In the genomic region with DNA sequence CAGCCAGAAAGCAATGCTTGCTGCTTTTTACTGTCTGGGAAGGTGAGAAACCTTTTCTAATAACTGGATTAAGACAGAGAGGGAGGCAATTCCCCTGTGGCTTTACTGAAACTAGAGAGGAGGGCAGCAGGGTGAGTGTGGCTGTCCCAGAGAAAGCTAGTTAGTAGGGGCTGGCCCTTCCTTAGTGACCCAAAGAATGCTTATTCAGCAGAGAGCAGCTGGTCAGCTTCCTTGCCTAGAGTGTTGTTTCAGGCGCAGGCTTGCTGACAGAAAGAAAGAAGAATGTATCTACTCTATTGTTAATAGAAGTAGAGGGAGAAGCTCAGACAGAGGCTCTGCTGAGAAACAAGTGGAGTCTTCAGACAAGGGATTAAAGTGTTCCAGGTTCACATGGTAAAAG, we compare ENCODE assay signal across 17 mouse cellular contexts. TPM values are rescaled to one million over a fixed set of nuclear protein-coding genes. Genes with fewer than 3 reads are reported as not detected.
DNase-seq lines count a peak whose midpoint lies in the region; ATAC-seq and TF ChIP-seq lines count a peak whose summit lies in the region.
"Had no signal": no experiment of that assay in that cellular context is flagged by ENCODE, and none has a peak within 500 bp of the region (broad histone marks: within the 10 kb centered on the region; RNA-seq: fewer than 3 reads in every experiment).

No protein-coding gene starts in this region.

- ATAC-seq in kidney, embryonic 16.5 days (ENCODE audit: low FRiP score, low TSS enrichment), result no peak; the same call in 1 of the 2 replicates
- ATAC-seq in neural tube, embryonic 13.5 days (ENCODE audit: low read depth), result no peak
- ATAC-seq: forebrain, embryonic 16.5 days; intestine, postnatal 0 days had no signal

- H3K9me3 ChIP-seq in kidney, embryonic 16.5 days (ENCODE audit: low read length), result no peaks in the 10 kb centered on the region
- no peaks in the 10 kb centered on the region for H3K9me3 ChIP-seq in neural tube, embryonic 13.5 days
- H3K9me3 ChIP-seq: embryonic facial prominence, embryonic 12.5 days; G1E had no signal

- H3K4me1 ChIP-seq in kidney, embryonic 16.5 days (ENCODE audit: insufficient read depth, low read length), result peaks cover 23% of the 10 kb centered on the region; the same call in 1 of the 2 replicates
- H3K4me1 ChIP-seq in neural tube, embryonic 13.5 days (replicated peaks), result peaks cover 17% of the 10 kb centered on the region

- H3K27me3 ChIP-seq in kidney, embryonic 16.5 days (ENCODE audit: insufficient read depth, low read length), result no peaks in the 10 kb centered on the region
- no peaks in the 10 kb centered on the region for H3K27me3 ChIP-seq in neural tube, embryonic 13.5 days
- H3K27me3 ChIP-seq in myocyte (ENCODE audit: control insufficient read depth, insufficient read depth, insufficient read length), result no peaks in the 10 kb centered on the region
- H3K27me3 ChIP-seq: embryonic facial prominence, embryonic 12.5 days had no signal

- no peaks in the 10 kb centered on the region for H3K79me2 ChIP-seq in myocyte (ENCODE audit: control insufficient read depth, insufficient read depth)

- TF ChIP-seq POLR2A in myocyte (IDR thresholded peaks at IDR 0.05; ENCODE audit: insufficient read length, low read depth), result no peak

- H3K9ac ChIP-seq in kidney, embryonic 16.5 days (replicated peaks; ENCODE audit: low read length), result no peak overlapping the region
- H3K9ac ChIP-seq in neural tube, embryonic 13.5 days, result no peak overlapping the region
- H3K9ac ChIP-seq: embryonic facial prominence, embryonic 12.5 days had no signal

- DNase-seq in kidney, adult 8-10 months, result no peak
- no peak for DNase-seq in neural tube, embryonic 10.5 days (ENCODE audit: extremely low spot score, low spot score)
- DNase-seq in embryo, embryonic 10.5 days (ENCODE audit: low spot score), result peak; percentile 46
- DNase-seq in testis, postnatal 10 days (ENCODE audit: low spot score), result no peak
- no peak for DNase-seq in ovary, adult 18-20 months (ENCODE audit: low spot score)
- DNase-seq: cerebellum, postnatal 14 days; midbrain, embryonic 14.5 days; right cerebral cortex, postnatal 14 days; thymus, postnatal 36 days had no signal

- peak overlapping the region; percentile 53 for H3K27ac ChIP-seq in kidney, embryonic 16.5 days (ENCODE audit: low read length)
- 0 out of 2 replicates have a peak overlapping the region, but pooled peaks have one; percentile 13 for H3K27ac ChIP-seq in neural tube, embryonic 13.5 days (replicated peaks)
- H3K27ac ChIP-seq: embryonic facial prominence, embryonic 12.5 days had no signal

- H3K4me2 ChIP-seq in kidney, embryonic 16.5 days (replicated peaks; ENCODE audit: low read depth, low read length), result no peak overlapping the region
- no peak overlapping the region for H3K4me2 ChIP-seq in neural tube, embryonic 13.5 days
- H3K4me2 ChIP-seq in myocyte (ENCODE audit: low read depth), result no peak overlapping the region
- H3K4me2 ChIP-seq: embryonic facial prominence, embryonic 12.5 days had no signal

- H3K36me3 ChIP-seq in kidney, embryonic 16.5 days (ENCODE audit: insufficient read depth, low read length), result no peaks in the 10 kb centered on the region
- H3K36me3 ChIP-seq in neural tube, embryonic 13.5 days, result no peaks in the 10 kb centered on the region
- no peaks in the 10 kb centered on the region for H3K36me3 ChIP-seq in myocyte (ENCODE audit: control insufficient read depth, insufficient read depth)
- H3K36me3 ChIP-seq: embryonic facial prominence, embryonic 12.5 days; G1E had no signal

- 33% methylated on average over 1 of the region's 1 CpGs for WGBS in kidney, embryonic 16.5 days
- WGBS in neural tube, embryonic 13.5 days, result 15% methylated on average over 1 of the region's 1 CpGs

- no peak overlapping the region for H3ac ChIP-seq in myocyte (ENCODE audit: control insufficient read depth, insufficient read length)

- no peak overlapping the region for H3K4me3 ChIP-seq in kidney, embryonic 16.5 days (ENCODE audit: low read length)
- no peak overlapping the region for H3K4me3 ChIP-seq in neural tube, embryonic 13.5 days
- no peak overlapping the region for H3K4me3 ChIP-seq in myocyte
- H3K4me3 ChIP-seq: embryonic facial prominence, embryonic 12.5 days had no signal

TF ChIP-seq in myocyte, 11 proteins besides CTCF, POLR2A, EP300 and RAD21:
- TF ChIP-seq POLR2AphosphoS2 (IDR thresholded peaks at IDR 0.05; ENCODE audit: insufficient read length, low read depth) (no peak), TCF3 (IDR thresholded peaks at IDR 0.05; ENCODE audit: insufficient read length, low read depth) (no peak), MYOD1 (IDR thresholded peaks at IDR 0.05; ENCODE audit: control insufficient read depth in 1 of 3, insufficient read length in 2 of 3, low read depth in 2 of 3) (no peak), USF1 (IDR thresholded peaks at IDR 0.05; ENCODE audit: low read depth) (no peak), CEBPB (IDR thresholded peaks at IDR 0.05; ENCODE audit: insufficient read depth, poor library complexity, severe bottlenecking) (no peak), MYOG (IDR thresholded peaks at IDR 0.05; ENCODE audit: control insufficient read depth in 1 of 3, insufficient read depth in 1 of 3, insufficient read length in 2 of 3, low read depth in 2 of 3) (peak in 2 of 3 experiments; percentile 8 to 44), REST (IDR thresholded peaks at IDR 0.05; ENCODE audit: insufficient read depth, insufficient read length) (no peak), SRF (IDR thresholded peaks at IDR 0.05; ENCODE audit: control insufficient read depth, insufficient read length, low read depth) (no peak)

RNA-seq across cellular contexts. Expression of gene Fmo1, which starts 4.1 kb away (rescaled TPM):
- 62.7 and 65.9 TPM in 2 replicates for polyA plus RNA-seq in kidney, embryonic 16.5 days (2015; fragmentation: Nextera tagmentation; extraction: Ambion mirVana)
- polyA plus RNA-seq in neural tube, embryonic 13.5 days (2015; fragmentation: Nextera tagmentation; extraction: Ambion mirVana), result 21.0 and 22.9 TPM in 2 replicates
- 5.0 TPM for polyA plus RNA-seq in myocyte (2012; fragmentation: generic; extraction: Trizol)
- polyA plus RNA-seq: G1E had no signal

RNA-seq across cellular contexts. Expression of gene Fmo2, which starts 36.2 kb away (rescaled TPM):
- polyA plus RNA-seq in kidney, embryonic 16.5 days (2015; fragmentation: Nextera tagmentation; extraction: Ambion mirVana), result 6.5 and 9.3 TPM in 2 replicates
- 0.91 and 2.2 TPM in 2 replicates for polyA plus RNA-seq in neural tube, embryonic 13.5 days (2015; fragmentation: Nextera tagmentation; extraction: Ambion mirVana)
- not detected for polyA plus RNA-seq in myocyte (2012; fragmentation: generic; extraction: Trizol)
- polyA plus RNA-seq: forebrain, embryonic 16.5 days; midbrain, embryonic 14.5 days had no signal

RNA-seq across cellular contexts. Expression of gene Fmo4, which starts 48.6 kb away (rescaled TPM):
- 1.7 and 2.1 TPM in 2 replicates for polyA plus RNA-seq in kidney, embryonic 16.5 days (2015; fragmentation: Nextera tagmentation; extraction: Ambion mirVana)
- polyA plus RNA-seq in neural tube, embryonic 13.5 days (2015; fragmentation: Nextera tagmentation; extraction: Ambion mirVana), result 0.36 and 0.61 TPM in 2 replicates
- polyA plus RNA-seq in myocyte (2012; fragmentation: generic; extraction: Trizol), result not detected
- polyA plus RNA-seq: spleen, adult 2 months had no signal
